13 mouse cellular contexts compared by ENCODE assay signal in the genomic region with DNA sequence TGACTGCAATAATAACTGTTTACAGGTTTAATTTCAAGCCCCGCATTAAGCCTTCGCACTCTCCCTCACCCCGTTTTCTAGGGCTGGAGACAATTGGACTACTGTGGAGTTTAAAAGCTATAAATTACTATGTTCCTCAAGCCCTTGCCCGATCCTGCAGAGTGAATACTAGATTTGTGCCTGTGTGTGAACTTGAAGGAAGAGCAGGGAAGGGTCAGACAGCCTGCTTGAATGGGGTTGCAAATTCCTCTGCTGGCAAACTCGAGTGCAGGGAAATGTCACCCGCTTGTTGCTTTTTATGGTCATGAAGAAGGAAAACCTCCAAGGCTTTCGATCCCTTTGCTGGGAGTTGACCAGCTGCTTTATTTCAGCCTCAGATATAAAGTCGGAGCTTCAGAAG. TPM values are rescaled to one million over a fixed set of nuclear protein-coding genes. Genes with fewer than 3 reads are reported as not detected.
DNase-seq lines count a peak whose midpoint lies in the region; ATAC-seq and TF ChIP-seq lines count a peak whose summit lies in the region.
"Had no signal": no experiment of that assay in that cellular context is flagged by ENCODE, and none has a peak within 500 bp of the region (broad histone marks: within the 10 kb centered on the region; RNA-seq: fewer than 3 reads in every experiment).

No protein-coding gene starts in this region.

- no peaks in the 10 kb centered on the region for H3K9me3 ChIP-seq in heart, embryonic 13.5 days
- no peaks in the 10 kb centered on the region for H3K9me3 ChIP-seq in lung, embryonic 16.5 days (ENCODE audit: control insufficient read depth, low read length)
- H3K9me3 ChIP-seq in stomach, postnatal 0 days (ENCODE audit: control insufficient read depth, low read length), result no peaks in the 10 kb centered on the region
- H3K9me3 ChIP-seq: limb, embryonic 13.5 days had no signal

- TF ChIP-seq EP300 in stomach, postnatal 0 days (optimal IDR thresholded peaks at IDR 0.05), result peak; percentile 40

- H3K27ac ChIP-seq in heart, embryonic 13.5 days (replicated peaks), result peak overlapping the region; percentile 71
- H3K27ac ChIP-seq in lung, embryonic 16.5 days (ENCODE audit: low read length), result peak overlapping the region; percentile 50
- peak overlapping the region; percentile 69 for H3K27ac ChIP-seq in stomach, postnatal 0 days (replicated peaks)
- H3K27ac ChIP-seq: limb, embryonic 13.5 days had no signal

- ATAC-seq in heart, embryonic 13.5 days (ENCODE audit: extremely low read depth, insufficient number of reproducible peaks, low FRiP score, low TSS enrichment), result no peak
- ATAC-seq in lung, embryonic 16.5 days (ENCODE audit: low read depth), result peak; percentile 52
- ATAC-seq in stomach, postnatal 0 days (ENCODE audit: low FRiP score, low TSS enrichment), result no peak; the same call in 1 of the 2 replicates
- ATAC-seq in erythroblast, adult 5-6 weeks (replicated peaks; ENCODE audit: low FRiP score, poor library complexity, severe bottlenecking), result no peak
- ATAC-seq: forebrain, postnatal 0 days had no signal

- WGBS in heart, embryonic 13.5 days, result 44% methylated on average over 8 of the region's 8 CpGs
- WGBS in lung, embryonic 16.5 days, result 50% methylated on average over 8 of the region's 8 CpGs
- 33% methylated on average over 8 of the region's 8 CpGs for WGBS in stomach, postnatal 0 days

- DNase-seq in heart, postnatal 36 days, result no peak
- DNase-seq in urinary bladder, postnatal 14 days (ENCODE audit: low spot score), result peak; percentile 11
- DNase-seq in urinary bladder, adult 2 months (ENCODE audit: low spot score), result no peak
- no peak for DNase-seq in stomach, postnatal 0 days (ENCODE audit: low spot score)
- DNase-seq in layer of hippocampus, adult 9-11 months, result no peak
- DNase-seq: cerebellum, adult 9-10 months; forebrain, postnatal 0 days; spleen, adult 18-20 months; thymus, postnatal 36 days had no signal

- H3K36me3 ChIP-seq in heart, embryonic 13.5 days, result no peaks in the 10 kb centered on the region
- no peaks in the 10 kb centered on the region for H3K36me3 ChIP-seq in lung, embryonic 16.5 days (ENCODE audit: control insufficient read depth, insufficient read depth, low read length)
- H3K36me3 ChIP-seq in stomach, postnatal 0 days (ENCODE audit: control insufficient read depth, insufficient read depth, low read length), result no peaks in the 10 kb centered on the region
- H3K36me3 ChIP-seq: limb, embryonic 13.5 days had no signal

- H3K4me1 ChIP-seq in heart, embryonic 13.5 days, result peaks cover 21% of the 10 kb centered on the region
- peaks cover 5% of the 10 kb centered on the region for H3K4me1 ChIP-seq in lung, embryonic 16.5 days (replicated peaks; ENCODE audit: control insufficient read depth, insufficient read depth, low read length)
- H3K4me1 ChIP-seq in stomach, postnatal 0 days (replicated peaks; ENCODE audit: control insufficient read depth, insufficient read depth), result 0 out of 2 replicates have a peak, but pooled peaks cover 3% of the 10 kb centered on the region

- H3K27me3 ChIP-seq in heart, embryonic 13.5 days (replicated peaks), result no peaks in the 10 kb centered on the region
- H3K27me3 ChIP-seq in lung, embryonic 16.5 days (ENCODE audit: control insufficient read depth, insufficient read depth, low read depth, low read length), result no peaks in the 10 kb centered on the region
- no peaks in the 10 kb centered on the region for H3K27me3 ChIP-seq in stomach, postnatal 0 days (ENCODE audit: control insufficient read depth, insufficient read depth, low read length)
- H3K27me3 ChIP-seq: limb, embryonic 13.5 days had no signal

- intact Hi-C loops in heart, postnatal 36 days (cut with DNase I), result no loop called here

- H3K4me3 ChIP-seq in heart, embryonic 13.5 days, result no peak overlapping the region
- no peak overlapping the region for H3K4me3 ChIP-seq in lung, embryonic 16.5 days (ENCODE audit: low read length)
- no peak overlapping the region for H3K4me3 ChIP-seq in stomach, postnatal 0 days (ENCODE audit: low read depth, low read length)
- H3K4me3 ChIP-seq: limb, embryonic 13.5 days had no signal

- 0 out of 2 replicates have a peak overlapping the region, but pooled peaks have one; percentile 5 for H3K4me2 ChIP-seq in heart, embryonic 13.5 days
- no peak overlapping the region for H3K4me2 ChIP-seq in lung, embryonic 16.5 days (ENCODE audit: low read depth, low read length)
- H3K4me2 ChIP-seq in stomach, postnatal 0 days (replicated peaks; ENCODE audit: low read depth), result no peak overlapping the region
- H3K4me2 ChIP-seq: limb, embryonic 13.5 days had no signal

- TF ChIP-seq CTCF in stomach, postnatal 0 days (IDR thresholded peaks at IDR 0.05; ENCODE audit: low read depth), result no peak

- H3K9ac ChIP-seq in heart, embryonic 13.5 days, result peak overlapping the region; percentile 15; the same call in 1 of the 2 replicates
- no peak overlapping the region for H3K9ac ChIP-seq in lung, embryonic 16.5 days (ENCODE audit: low read length)
- no peak overlapping the region for H3K9ac ChIP-seq in stomach, postnatal 0 days (ENCODE audit: low read length)
- H3K9ac ChIP-seq: forebrain, postnatal 0 days; limb, embryonic 13.5 days had no signal

RNA-seq across cellular contexts. Expression of a gene that starts 19.6 kb away (rescaled TPM):
- polyA plus RNA-seq in heart, embryonic 13.5 days (2015; fragmentation: Nextera tagmentation; extraction: Ambion mirVana), result 35.3 and 42.6 TPM in 2 replicates
- 10 to 100 TPM; 21.8 to 26.0 TPM for total RNA-seq in heart, postnatal 36 days (2021)
- 74.0 and 110 TPM in 2 replicates for polyA plus RNA-seq in urinary bladder, adult 2 months (2012; rRNA removed)
- polyA plus RNA-seq in lung, embryonic 16.5 days (2015; fragmentation: Nextera tagmentation; extraction: Ambion mirVana), result 69.9 and 76.2 TPM in 2 replicates
- polyA plus RNA-seq in stomach, postnatal 0 days (2015; fragmentation: Nextera tagmentation; extraction: Ambion mirVana), result 23.1 and 25.5 TPM in 2 replicates
- total RNA-seq in erythroblast, adult 5-6 weeks (2015; ENCODE audit: low replicate concordance), result not detected in 2 replicates
- 0.14 TPM in 1 of 2 replicates, not detected in the other for total RNA-seq in erythroblast, adult 5-6 weeks (2017; ENCODE audit: low replicate concordance)
